Mouse (Mus musculus): ENCODE results near the gene Sel1l2. TPM values are rescaled to one million over a fixed set of nuclear protein-coding genes. Genes with fewer than 3 reads are reported as not detected.

The Sel1l2 gene
- polyA plus RNA-seq, 1 experiment from 2014 or later = not detected

DNA sequence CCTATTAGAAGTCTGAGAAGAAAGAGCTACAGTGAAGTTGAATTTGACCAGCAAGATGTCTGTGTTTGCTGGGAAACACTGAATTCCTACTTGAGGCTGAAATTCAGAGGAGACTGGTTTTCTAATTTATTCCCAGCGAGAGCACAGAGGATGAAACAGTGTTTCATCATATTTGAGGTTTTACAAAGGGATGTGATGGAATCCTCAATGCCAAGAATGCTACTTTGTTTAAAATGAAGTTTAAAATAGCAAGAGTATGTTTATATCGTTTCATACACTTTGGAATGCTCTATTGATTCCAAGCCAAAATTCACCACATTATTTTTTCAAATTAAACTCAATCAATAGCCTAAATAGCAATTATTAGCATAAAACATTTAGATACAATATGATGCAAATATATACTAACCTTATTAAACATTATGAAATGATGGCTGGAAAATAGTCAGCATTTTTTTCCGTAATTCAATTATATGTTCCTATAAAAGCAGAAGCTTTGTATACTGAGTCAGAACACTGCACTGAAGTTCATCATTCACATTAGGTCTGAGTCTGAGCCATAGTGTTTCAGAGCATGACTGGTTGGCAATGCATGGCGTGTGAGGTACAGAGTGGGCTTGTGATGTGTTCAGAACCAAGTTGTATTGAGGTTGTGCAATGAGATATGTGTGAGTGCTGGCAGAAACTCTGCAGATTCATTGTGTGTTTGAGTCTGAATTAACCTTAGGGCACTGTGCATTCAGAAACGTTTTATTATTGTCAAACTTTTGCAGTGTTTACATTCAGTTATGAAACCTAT lies 58.8 kb downstream of the Sel1l2 start:
- ATAC-seq (ENCODE audit: low read depth) = no peak

DNA sequence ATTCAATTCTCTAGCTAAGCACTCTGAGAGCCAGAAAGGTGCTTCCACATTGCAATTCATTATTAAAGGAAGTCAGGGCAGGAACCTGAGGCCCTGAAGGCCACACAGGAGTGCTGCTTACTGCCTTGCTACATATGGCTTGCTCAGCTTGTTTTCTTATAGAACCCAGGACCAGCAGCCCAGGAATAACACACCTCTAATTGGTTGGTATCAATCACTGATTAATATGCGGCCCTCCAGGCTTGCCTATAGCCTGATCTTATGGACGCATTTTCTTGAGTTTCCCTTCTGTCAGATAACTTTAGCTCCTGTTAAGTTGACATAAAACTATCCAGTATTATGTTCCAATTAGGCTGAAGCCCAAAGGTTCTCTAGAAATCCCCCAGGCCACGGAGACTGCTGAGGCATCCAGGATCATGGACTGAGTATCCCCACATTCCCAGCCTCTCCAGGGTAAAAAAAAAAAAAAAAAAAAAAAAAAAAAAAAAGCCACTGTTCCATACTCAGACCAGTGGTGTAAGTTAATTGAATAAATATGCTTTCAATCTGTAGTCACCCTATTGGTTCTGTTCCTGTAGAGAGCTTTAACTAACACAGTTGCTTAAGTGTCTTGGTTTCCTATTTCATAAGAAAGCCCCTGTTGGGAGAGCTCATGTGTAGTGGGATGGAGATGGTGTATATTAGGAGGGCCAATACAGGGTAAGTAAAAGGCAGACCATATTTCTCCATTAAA lies 86.4 kb downstream of the Sel1l2 start:
- Histone ChIP-seq H3K27me3 (ENCODE audit: control insufficient read depth, insufficient read depth, low read depth, low read length) (no peaks in the 10 kb centered on the region), H3K4me2 (ENCODE audit: low read depth, low read length) (no peak overlapping the region), H3K9ac (ENCODE audit: low read depth, low read length) (no peak overlapping the region), H3K4me3 (ENCODE audit: low read depth, low read length) (no peak overlapping the region), H3K9me3 (replicated peaks; ENCODE audit: control insufficient read depth, low read length) (no peaks in the 10 kb centered on the region), H3K27ac (ENCODE audit: low read length) (no peak overlapping the region), H3K4me1 (ENCODE audit: control insufficient read depth, low read depth, low read length) (no peaks in the 10 kb centered on the region), H3K36me3 (ENCODE audit: control insufficient read depth, insufficient read depth) (no peaks in the 10 kb centered on the region)
- WGBS (ENCODE audit: insufficient replicate concordance) = 54% methylated on average over 3 of the region's 3 CpGs
- no peak for ATAC-seq (ENCODE audit: low read depth)

More for the DNA sequence above, 58.8 kb downstream of the Sel1l2 start:
- H3K4me1 ChIP-seq (ENCODE audit: control insufficient read depth, low read depth, low read length) = no peaks in the 10 kb centered on the region
- H3K36me3 ChIP-seq (ENCODE audit: control insufficient read depth, insufficient read depth) = no peaks in the 10 kb centered on the region
- 44% methylated on average over 5 of the region's 5 CpGs for WGBS (ENCODE audit: insufficient replicate concordance)
- H3K9me3 ChIP-seq (replicated peaks; ENCODE audit: control insufficient read depth, low read length) = no peaks in the 10 kb centered on the region
- no peak overlapping the region for H3K27ac ChIP-seq (ENCODE audit: low read length)
- H3K4me3 ChIP-seq (ENCODE audit: low read depth, low read length) = no peak overlapping the region
- H3K4me2 ChIP-seq (ENCODE audit: low read depth, low read length) = no peak overlapping the region
- H3K27me3 ChIP-seq (ENCODE audit: control insufficient read depth, insufficient read depth, low read depth, low read length) = no peaks in the 10 kb centered on the region
- H3K9ac ChIP-seq (ENCODE audit: low read depth, low read length) = no peak overlapping the region

DNA sequence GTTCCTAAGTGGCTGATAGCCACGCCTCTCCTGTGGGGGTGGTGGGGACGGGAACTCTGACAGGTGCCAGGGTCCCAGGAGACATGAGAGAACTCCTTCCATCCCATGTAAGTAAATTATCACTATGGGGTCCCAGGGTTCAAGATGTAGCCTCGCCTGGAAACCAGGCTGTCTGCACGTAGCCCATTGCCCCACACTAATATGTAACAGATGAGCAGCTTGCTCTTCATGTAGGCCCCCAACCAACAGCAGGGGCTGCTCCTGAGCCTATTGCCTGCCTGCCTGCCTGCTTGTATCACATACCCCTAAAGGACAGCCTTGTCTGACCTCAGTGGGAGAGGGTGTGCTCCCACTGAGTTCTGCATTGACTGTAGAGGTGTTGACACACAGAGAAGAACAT lies 92.4 kb downstream of the Sel1l2 start:
- 41% methylated on average over 4 of the region's 4 CpGs for WGBS (ENCODE audit: insufficient replicate concordance)
- H3K36me3 ChIP-seq (ENCODE audit: control insufficient read depth, insufficient read depth) = no peaks in the 10 kb centered on the region

DNA sequence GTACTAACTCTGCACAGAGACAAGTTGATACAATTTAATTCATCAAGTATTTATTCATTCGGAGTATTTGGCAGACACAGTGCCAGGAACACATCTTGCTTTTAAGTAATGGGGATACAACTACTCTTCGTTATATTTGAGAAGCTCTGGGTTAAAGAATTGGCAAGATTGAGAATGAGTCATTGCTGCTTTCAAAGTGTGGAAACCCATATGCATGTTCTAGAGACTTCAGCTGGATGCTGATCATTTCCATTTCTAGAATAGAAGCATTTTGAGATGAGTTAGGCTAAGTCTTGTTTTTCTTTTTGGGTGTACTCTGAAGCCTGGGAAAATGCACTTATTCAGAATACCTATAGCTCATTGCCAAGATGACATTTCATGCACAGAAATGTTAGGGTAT lies 95.7 kb downstream of the Sel1l2 start:
- 67% methylated on average over 2 of the region's 2 CpGs for WGBS (ENCODE audit: insufficient replicate concordance)
- Histone ChIP-seq H3K4me1 (ENCODE audit: control insufficient read depth, low read depth, low read length) (no peaks in the 10 kb centered on the region), H3K4me2 (ENCODE audit: low read depth, low read length) (no peak overlapping the region), H3K9ac (ENCODE audit: low read depth, low read length) (no peak overlapping the region), H3K27ac (ENCODE audit: low read length) (no peak overlapping the region), H3K4me3 (ENCODE audit: low read depth, low read length) (no peak overlapping the region), H3K9me3 (replicated peaks; ENCODE audit: control insufficient read depth, low read length) (no peaks in the 10 kb centered on the region), H3K36me3 (ENCODE audit: control insufficient read depth, insufficient read depth) (no peaks in the 10 kb centered on the region), H3K27me3 (ENCODE audit: control insufficient read depth, insufficient read depth, low read depth, low read length) (no peaks in the 10 kb centered on the region)
- no peak for ATAC-seq (ENCODE audit: low read depth)

More for the DNA sequence above, 92.4 kb downstream of the Sel1l2 start:
- Histone ChIP-seq H3K4me2 (ENCODE audit: low read depth, low read length) (no peak overlapping the region), H3K27me3 (ENCODE audit: control insufficient read depth, insufficient read depth, low read depth, low read length) (no peaks in the 10 kb centered on the region), H3K27ac (ENCODE audit: low read length) (no peak overlapping the region), H3K9me3 (replicated peaks; ENCODE audit: control insufficient read depth, low read length) (no peaks in the 10 kb centered on the region), H3K4me1 (ENCODE audit: control insufficient read depth, low read depth, low read length) (no peaks in the 10 kb centered on the region), H3K4me3 (ENCODE audit: low read depth, low read length) (no peak overlapping the region), H3K9ac (ENCODE audit: low read depth, low read length) (no peak overlapping the region)
- ATAC-seq (ENCODE audit: low read depth) = no peak

DNA sequence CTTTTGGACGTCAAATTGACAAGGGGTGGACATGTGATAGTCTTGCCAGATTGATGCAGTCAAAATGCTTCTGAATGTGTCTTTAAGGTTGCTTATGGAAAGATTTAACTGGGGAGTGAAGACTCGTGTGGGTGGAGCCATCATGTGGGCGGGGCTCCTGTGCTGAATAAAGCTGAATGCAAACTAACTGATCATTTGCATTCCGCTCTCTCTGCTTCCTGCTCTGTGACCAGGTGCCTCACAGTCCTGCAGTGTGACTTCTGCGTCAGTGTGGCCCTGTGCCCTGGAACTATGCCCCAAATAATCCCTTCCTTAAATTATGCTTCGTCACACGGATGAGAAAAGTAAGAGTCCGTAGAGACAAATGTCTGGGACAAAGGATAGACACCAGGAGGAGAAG lies 108.7 kb downstream of the Sel1l2 start:
- 45% methylated on average over 8 of the region's 8 CpGs for WGBS (ENCODE audit: insufficient replicate concordance)
- no peak overlapping the region for H3K27ac ChIP-seq (ENCODE audit: low read length)
- H3K4me3 ChIP-seq (ENCODE audit: low read depth, low read length) = no peak overlapping the region

DNA sequence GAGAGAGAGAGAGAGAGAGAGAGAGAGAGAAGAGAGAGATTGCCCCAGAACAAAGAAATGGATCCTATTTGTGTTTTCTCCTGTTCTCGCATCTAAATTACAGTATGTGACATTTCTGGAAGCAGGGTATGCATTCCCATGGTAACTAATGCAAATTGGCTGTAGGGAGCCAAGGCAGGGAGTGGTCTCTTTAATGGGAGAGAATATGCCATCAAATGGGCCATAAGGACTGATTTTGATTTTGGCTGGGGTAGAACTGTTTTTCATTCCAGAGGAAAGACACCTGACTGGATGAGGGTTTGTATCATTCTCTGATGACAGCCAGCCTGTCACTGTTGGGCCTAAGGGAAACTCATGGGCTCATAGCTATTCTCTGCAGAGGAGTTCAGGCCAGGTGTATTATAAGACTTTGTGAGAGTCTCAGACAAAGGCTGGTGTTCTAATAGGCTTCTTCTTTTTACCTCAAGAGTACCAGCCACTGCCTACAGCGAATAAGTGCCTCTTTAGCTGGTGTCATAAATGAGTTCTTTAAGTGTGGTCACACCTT lies 133.8 kb downstream of the Sel1l2 start:
- WGBS (ENCODE audit: insufficient replicate concordance) = 56% methylated on average over 2 of the region's 2 CpGs
- H3K4me3 ChIP-seq (ENCODE audit: low read depth, low read length) = no peak overlapping the region
- H3K36me3 ChIP-seq (ENCODE audit: control insufficient read depth, insufficient read depth) = no peaks in the 10 kb centered on the region
- no peak overlapping the region for H3K9ac ChIP-seq (ENCODE audit: low read depth, low read length)
- no peaks in the 10 kb centered on the region for H3K9me3 ChIP-seq (replicated peaks; ENCODE audit: control insufficient read depth, low read length)
- H3K27ac ChIP-seq (ENCODE audit: low read length) = no peak overlapping the region
- no peak overlapping the region for H3K4me2 ChIP-seq (ENCODE audit: low read depth, low read length)
- H3K4me1 ChIP-seq (ENCODE audit: control insufficient read depth, low read depth, low read length) = no peaks in the 10 kb centered on the region
- no peak for ATAC-seq (ENCODE audit: low read depth)
- H3K27me3 ChIP-seq (ENCODE audit: control insufficient read depth, insufficient read depth, low read depth, low read length) = no peaks in the 10 kb centered on the region

More for the DNA sequence above, 108.7 kb downstream of the Sel1l2 start:
- Histone ChIP-seq H3K9ac (ENCODE audit: low read depth, low read length) (no peak overlapping the region), H3K4me2 (ENCODE audit: low read depth, low read length) (no peak overlapping the region), H3K27me3 (ENCODE audit: control insufficient read depth, insufficient read depth, low read depth, low read length) (no peaks in the 10 kb centered on the region), H3K4me1 (ENCODE audit: control insufficient read depth, low read depth, low read length) (no peaks in the 10 kb centered on the region), H3K9me3 (replicated peaks; ENCODE audit: control insufficient read depth, low read length) (no peaks in the 10 kb centered on the region), H3K36me3 (ENCODE audit: control insufficient read depth, insufficient read depth) (no peaks in the 10 kb centered on the region)
- no peak for ATAC-seq (ENCODE audit: low read depth)

DNA sequence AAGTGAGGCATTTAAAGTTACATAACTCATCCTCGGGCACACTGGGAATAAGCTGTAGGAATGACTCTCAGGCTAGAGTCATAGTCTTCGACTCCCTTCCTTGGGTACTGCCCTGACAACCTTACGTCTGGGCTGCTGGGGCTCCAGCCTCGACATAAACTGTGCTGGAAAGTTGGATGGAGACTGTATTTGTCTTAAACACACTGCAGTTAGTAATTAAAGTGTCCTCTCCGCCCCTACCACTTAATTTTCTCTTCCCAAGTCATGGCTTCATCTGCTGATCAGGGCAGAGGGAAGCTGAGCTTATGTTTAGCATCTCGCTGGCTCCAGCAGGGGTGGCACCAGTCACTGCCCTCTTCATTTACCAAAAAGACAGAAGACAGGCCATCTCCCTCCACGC lies 135.2 kb downstream of the Sel1l2 start:
- Histone ChIP-seq H3K36me3 (ENCODE audit: control insufficient read depth, insufficient read depth) (no peaks in the 10 kb centered on the region), H3K27ac (ENCODE audit: low read length) (no peak overlapping the region), H3K4me3 (ENCODE audit: low read depth, low read length) (no peak overlapping the region), H3K9ac (ENCODE audit: low read depth, low read length) (no peak overlapping the region), H3K27me3 (ENCODE audit: control insufficient read depth, insufficient read depth, low read depth, low read length) (no peaks in the 10 kb centered on the region), H3K4me1 (ENCODE audit: control insufficient read depth, low read depth, low read length) (no peaks in the 10 kb centered on the region), H3K9me3 (replicated peaks; ENCODE audit: control insufficient read depth, low read length) (no peaks in the 10 kb centered on the region), H3K4me2 (ENCODE audit: low read depth, low read length) (no peak overlapping the region)
- ATAC-seq (ENCODE audit: low read depth) = no peak
- 53% methylated on average over 7 of the region's 7 CpGs for WGBS (ENCODE audit: insufficient replicate concordance)

DNA sequence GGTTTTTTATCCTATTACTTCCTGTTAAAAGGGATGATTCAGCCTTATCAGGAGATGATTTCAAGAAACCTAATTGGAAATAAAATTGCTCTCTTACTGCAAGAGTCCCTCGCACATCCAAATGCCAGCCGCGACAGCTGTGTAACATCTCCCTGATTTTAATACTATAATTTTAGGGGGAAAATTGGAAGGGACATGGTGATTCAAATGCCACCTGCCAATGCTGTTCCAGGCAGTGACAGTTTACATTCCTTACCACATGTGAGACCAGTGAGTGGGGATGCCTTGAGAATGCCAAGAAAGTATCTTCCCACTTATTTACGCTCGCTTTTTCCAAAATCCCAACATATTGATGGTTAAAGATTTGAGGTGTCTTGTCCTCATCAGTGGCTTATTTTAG lies 146.4 kb downstream of the Sel1l2 start:
- Histone ChIP-seq H3K4me3 (ENCODE audit: low read depth, low read length) (no peak overlapping the region), H3K36me3 (ENCODE audit: control insufficient read depth, insufficient read depth) (no peaks in the 10 kb centered on the region), H3K4me2 (ENCODE audit: low read depth, low read length) (no peak overlapping the region), H3K9me3 (replicated peaks; ENCODE audit: control insufficient read depth, low read length) (no peaks in the 10 kb centered on the region), H3K27ac (ENCODE audit: low read length) (no peak overlapping the region), H3K4me1 (ENCODE audit: control insufficient read depth, low read depth, low read length) (no peaks in the 10 kb centered on the region), H3K9ac (ENCODE audit: low read depth, low read length) (no peak overlapping the region), H3K27me3 (ENCODE audit: control insufficient read depth, insufficient read depth, low read depth, low read length) (no peaks in the 10 kb centered on the region)
- 82% methylated on average over 5 of the region's 5 CpGs for WGBS (ENCODE audit: insufficient replicate concordance)
- ATAC-seq (ENCODE audit: low read depth) = no peak

DNA sequence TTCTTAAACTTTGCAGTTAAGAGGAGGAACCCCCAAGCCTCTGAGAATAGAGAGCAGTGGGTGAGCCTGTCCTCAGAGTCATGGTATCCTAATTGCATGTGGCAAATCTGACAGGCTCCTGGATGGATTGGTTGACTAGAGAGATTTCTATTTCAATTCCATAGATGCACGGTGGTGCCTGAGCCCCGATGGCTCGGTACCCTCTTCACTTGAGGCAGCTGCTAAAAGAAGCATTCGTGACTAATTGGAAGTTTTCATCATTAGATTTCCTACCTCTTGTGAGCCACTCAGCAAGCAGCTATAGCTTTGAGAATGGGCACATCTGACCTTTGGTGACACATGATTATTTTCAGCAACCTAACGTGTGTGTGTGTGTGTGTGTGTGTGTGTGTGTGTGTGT lies 147.1 kb downstream of the Sel1l2 start:
- H3K36me3 ChIP-seq (ENCODE audit: control insufficient read depth, insufficient read depth) = no peaks in the 10 kb centered on the region
- no peaks in the 10 kb centered on the region for H3K27me3 ChIP-seq (ENCODE audit: control insufficient read depth, insufficient read depth, low read depth, low read length)
- H3K9ac ChIP-seq (ENCODE audit: low read depth, low read length) = no peak overlapping the region
- H3K9me3 ChIP-seq (replicated peaks; ENCODE audit: control insufficient read depth, low read length) = no peaks in the 10 kb centered on the region
- no peak for ATAC-seq (ENCODE audit: low read depth)
- H3K4me1 ChIP-seq (ENCODE audit: control insufficient read depth, low read depth, low read length) = no peaks in the 10 kb centered on the region
- H3K4me3 ChIP-seq (ENCODE audit: low read depth, low read length) = no peak overlapping the region
- no peak overlapping the region for H3K4me2 ChIP-seq (ENCODE audit: low read depth, low read length)
- 66% methylated on average over 5 of the region's 5 CpGs for WGBS (ENCODE audit: insufficient replicate concordance)
- H3K27ac ChIP-seq (ENCODE audit: low read length) = no peak overlapping the region
